Mouse (Mus musculus) testis, adult 2 months (tissue): ENCODE results near the gene Slf1. TPM values are rescaled to one million over a fixed set of nuclear protein-coding genes. Genes with fewer than 3 reads are reported as not detected.

ENCODE experiments used
- H3K27ac ChIP-seq: fragments of 200-500 bp; 2 replicates; pipeline ENCODE4 v1.5.1; 2012; ENCODE audit warnings: low read depth, low read length; ENCODE audit not compliant: control insufficient read depth, insufficient read depth
- H3K27me3 ChIP-seq: fragments of 200-500 bp; 2 replicates; pipeline ENCODE4 v1.6.1; 2012; ENCODE audit warnings: mild to moderate bottlenecking, low read length, moderate library complexity; ENCODE audit not compliant: control insufficient read depth, insufficient read depth
- H3K36me3 ChIP-seq: fragments of 200-500 bp; 2 replicates; pipeline ENCODE4 v1.6.1; 2012; ENCODE audit warnings: mild to moderate bottlenecking, low read length; ENCODE audit not compliant: control insufficient read depth, insufficient read depth
- H3K4me1 ChIP-seq: fragments of 200-500 bp; 2 replicates; pipeline ENCODE4 v1.6.1; 2012; ENCODE audit warnings: low read length; ENCODE audit not compliant: control insufficient read depth, insufficient read depth
- H3K4me3 ChIP-seq: fragments of 200-500 bp; 2 replicates; pipeline ENCODE4 v1.5.1; 2012; ENCODE audit warnings: low read depth, mild to moderate bottlenecking, low read length, moderate library complexity, mixed read lengths; ENCODE audit not compliant: control insufficient read depth
- CTCF ChIP-seq: fragments of 200-500 bp; IDR thresholded peaks from 2 replicates; pipeline ENCODE4 v1.5.1; 2012; ENCODE audit warnings: low read depth, mild to moderate bottlenecking, inconsistent platforms, low read length, moderate library complexity; ENCODE audit not compliant: control insufficient read depth, insufficient read depth, insufficient replicate concordance
- POLR2A ChIP-seq: fragments of 200-500 bp; IDR thresholded peaks from 2 replicates; pipeline ENCODE4 v1.6.1; 2012; ENCODE audit warnings: low read depth, mild to moderate bottlenecking, inconsistent platforms, low read length, moderate library complexity; ENCODE audit not compliant: control insufficient read depth
- polyA plus RNA-seq: library from polyadenylated mRNA; depleted of rRNA; stranded (reverse); fragments of >200 nt; gene quantifications from 2 replicates; pipeline ENCODE4 v1.2.3, GENCODE M21; 2012; rRNA removed

Gene Slf1
- polyA plus RNA-seq, 1 experiment = 12.4 TPM

GRCm38 (mm10) chr13:77046416-77046815 lies 88.9 kb downstream of the Slf1 start:
- no peak for TF ChIP-seq POLR2A
- TF ChIP-seq CTCF = no peak
- no peaks in the 10 kb centered on the region for H3K4me1 ChIP-seq
- H3K36me3 ChIP-seq = no peaks in the 10 kb centered on the region; the same call in 1 of the 2 replicates
- no peaks in the 10 kb centered on the region for H3K27me3 ChIP-seq
- H3K4me3 ChIP-seq = no peak overlapping the region
- H3K27ac ChIP-seq = no peak overlapping the region

GRCm38 (mm10) chr13:77045375-77045774 lies 89.9 kb downstream of the Slf1 start:
- Histone ChIP-seq H3K27ac (no peak overlapping the region), H3K4me1 (no peaks in the 10 kb centered on the region), H3K36me3 (no peaks in the 10 kb centered on the region; the same call in 1 of the 2 replicates), H3K27me3 (no peaks in the 10 kb centered on the region), H3K4me3 (no peak overlapping the region)
- TF ChIP-seq POLR2A = no peak
- TF ChIP-seq CTCF = no peak

GRCm38 (mm10) chr13:77043375-77043774 lies 91.9 kb downstream of the Slf1 start:
- Histone ChIP-seq H3K4me3 (no peak overlapping the region), H3K27me3 (no peaks in the 10 kb centered on the region), H3K4me1 (no peaks in the 10 kb centered on the region), H3K27ac (no peak overlapping the region), H3K36me3 (no peaks in the 10 kb centered on the region)
- TF ChIP-seq POLR2A (no peak), CTCF (no peak)

DNA sequence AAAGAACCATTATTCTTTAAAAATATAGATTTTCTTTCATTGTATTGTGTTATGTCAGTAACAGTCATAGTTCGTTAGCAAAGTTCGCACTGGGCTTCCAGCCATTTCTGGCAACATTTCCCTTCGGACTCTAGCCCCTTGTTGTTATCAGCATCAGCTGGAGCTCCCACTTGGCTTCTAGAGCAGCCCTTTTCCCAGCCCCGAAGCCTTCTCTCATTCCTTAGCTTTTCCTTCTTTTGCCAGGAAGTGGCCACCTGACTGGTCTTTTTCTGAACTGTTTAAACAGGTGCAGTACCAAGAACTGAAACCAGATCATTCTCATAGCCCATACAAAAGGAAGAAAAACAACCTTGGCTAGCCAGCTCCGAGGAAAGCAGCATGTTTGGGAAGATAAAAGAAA lies 105.7 kb downstream of the Slf1 start:
- TF ChIP-seq CTCF = no peak
- TF ChIP-seq POLR2A = no peak
- no peak overlapping the region for H3K4me3 ChIP-seq

DNA sequence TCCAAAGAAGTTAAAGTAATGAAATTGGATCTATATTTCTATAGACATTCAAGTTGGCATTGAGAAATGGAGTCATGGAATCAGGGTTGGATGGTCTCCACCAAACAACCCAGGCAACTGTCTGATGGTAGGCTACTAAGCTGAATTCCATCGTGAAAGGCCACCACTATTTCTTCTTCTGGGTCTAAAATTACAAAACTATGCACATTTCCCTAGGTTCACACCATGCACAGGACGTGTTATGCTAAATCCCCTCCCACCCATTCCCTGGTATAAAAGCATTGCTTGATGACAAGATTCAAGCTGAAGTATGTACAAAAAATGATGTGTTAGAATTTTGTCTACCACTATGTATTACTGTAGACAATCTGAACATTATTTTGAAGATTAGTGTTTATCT lies 116.4 kb downstream of the Slf1 start:
- H3K36me3 ChIP-seq = no peaks in the 10 kb centered on the region
- H3K4me3 ChIP-seq = no peak overlapping the region
- no peaks in the 10 kb centered on the region for H3K4me1 ChIP-seq
- no peak for TF ChIP-seq CTCF
- no peak for TF ChIP-seq POLR2A
- no peaks in the 10 kb centered on the region for H3K27me3 ChIP-seq
- H3K27ac ChIP-seq = no peak overlapping the region

More for the DNA sequence above, 105.7 kb downstream of the Slf1 start:
- H3K27ac ChIP-seq = no peak overlapping the region
- no peaks in the 10 kb centered on the region for H3K27me3 ChIP-seq
- H3K36me3 ChIP-seq = no peaks in the 10 kb centered on the region
- no peaks in the 10 kb centered on the region for H3K4me1 ChIP-seq

- TF ChIP-seq POLR2A = no peak
- no peaks in the 10 kb centered on the region for H3K36me3 ChIP-seq
- H3K27ac ChIP-seq = no peak overlapping the region
- no peaks in the 10 kb centered on the region for H3K4me1 ChIP-seq
- no peak overlapping the region for H3K4me3 ChIP-seq
- no peaks in the 10 kb centered on the region for H3K27me3 ChIP-seq
Measured at GRCm38 (mm10) chr13:77003684-77004083, 131.6 kb downstream of the Slf1 start.

DNA sequence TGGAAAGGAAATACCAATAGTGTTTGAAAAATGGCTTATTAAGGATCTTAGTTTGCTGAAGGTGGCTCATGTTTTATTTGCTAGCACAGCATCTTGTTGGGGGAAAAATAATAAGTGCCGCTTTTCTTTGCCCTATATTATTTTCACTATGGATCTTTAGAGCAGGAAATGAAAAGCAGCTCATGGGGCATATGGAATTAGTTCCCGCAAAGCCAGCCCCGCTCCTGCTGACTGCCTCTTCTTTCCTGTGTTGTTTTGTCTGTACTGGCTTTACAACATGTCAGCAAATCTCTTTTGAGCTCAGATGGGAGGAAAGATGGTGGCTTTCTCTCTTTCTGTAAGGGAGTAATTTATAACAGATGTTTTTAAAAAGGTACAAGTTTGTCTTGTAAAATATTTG lies 132.6 kb downstream of the Slf1 start:
- no peaks in the 10 kb centered on the region for H3K27me3 ChIP-seq
- no peaks in the 10 kb centered on the region for H3K36me3 ChIP-seq
- no peak for TF ChIP-seq CTCF
- TF ChIP-seq POLR2A = no peak
- H3K4me3 ChIP-seq = no peak overlapping the region
- no peak overlapping the region for H3K27ac ChIP-seq
- no peaks in the 10 kb centered on the region for H3K4me1 ChIP-seq

Other genes with a start within 250 kb of the Slf1 start
- gene 2210408I21Rik, start 67 bp upstream of the Slf1 start, polyA plus RNA-seq = 6.7 and 8.8 TPM in 2 replicates